Mouse (Mus musculus) lung, postnatal 0 days (tissue): ENCODE measurements around the gene Vav1. TPM values are rescaled to one million over a fixed set of nuclear protein-coding genes. Genes with fewer than 3 reads are reported as not detected.
A peak's percentile ranks its signal among the peaks of the same experiment; 100 is the strongest.

ENCODE experiments used
- ATAC-seq: fragments of 200-750 bp; cut with Nextera tagmentation; 2 replicates; pipeline ENCODE4 v1.8.0; 2017; ENCODE audit warnings: moderate library complexity
- DNase-seq: peaks from one replicate; pipeline ENCODE4 v3.0.0-alpha.2; 2016; ENCODE audit warnings: low spot score
- H3K27ac ChIP-seq: fragments of 300-500 bp; sonication (generic); 2 replicates; pipeline ENCODE4 v1.5.1; 2014; ENCODE audit warnings: antibody characterized with exemption, mild to moderate bottlenecking, low read length, mixed read lengths
- H3K27me3 ChIP-seq: fragments of 300-500 bp; sonication (generic); replicated peaks from 2 replicates; pipeline ENCODE4 v1.6.1; 2014; ENCODE audit warnings: low read length, mixed read lengths; ENCODE audit not compliant: insufficient read depth
- H3K36me3 ChIP-seq: fragments of 300-500 bp; sonication (generic); 2 replicates; pipeline ENCODE4 v1.6.1; 2014; ENCODE audit warnings: low read length, mixed read lengths; ENCODE audit not compliant: insufficient read depth
- H3K4me1 ChIP-seq: fragments of 300-500 bp; sonication (generic); 2 replicates; pipeline ENCODE4 v1.6.1; 2014; ENCODE audit warnings: antibody characterized with exemption, low read depth, low read length, mixed read lengths; ENCODE audit not compliant: insufficient read depth
- H3K4me2 ChIP-seq: fragments of 300-500 bp; sonication (generic); replicated peaks from 2 replicates; pipeline ENCODE4 v1.6.1; 2014; ENCODE audit warnings: low read depth, mild to moderate bottlenecking, low read length, moderate library complexity, mixed read lengths
- H3K4me3 ChIP-seq: fragments of 300-500 bp; sonication (generic); 2 replicates; pipeline ENCODE4 v1.5.1; 2014; ENCODE audit warnings: low read depth, low read length
- H3K9ac ChIP-seq: fragments of 300-500 bp; sonication (generic); replicated peaks from 2 replicates; pipeline ENCODE4 v1.6.1; 2014; ENCODE audit warnings: low read depth, mild to moderate bottlenecking
- H3K9me3 ChIP-seq: fragments of 300-500 bp; sonication (generic); 2 replicates; pipeline ENCODE4 v1.6.1; 2016; ENCODE audit warnings: low read length, mixed read lengths
- CTCF ChIP-seq: IDR thresholded peaks from 2 replicates; pipeline ENCODE4 v1.5.1; 2016; ENCODE audit warnings: antibody characterized with exemption, mild to moderate bottlenecking
- EP300 ChIP-seq: IDR thresholded peaks from 2 replicates; pipeline ENCODE4 v1.6.1; 2016; ENCODE audit warnings: antibody characterized with exemption, mild to moderate bottlenecking, control low read depth
- WGBS: fragments of 180-500 bp; shearing (Covaris S2); extraction: QIAGEN DNeasy Blood & Tissue Kit; methylation state at CpG from one replicate; pipeline ENCODE4 v1.1.7; 2014; 5-methylcytosine and 5-hydroxymethylcytosine counted together
- polyA plus RNA-seq: library from polyadenylated mRNA; unstranded; fragments of >200 nt; fragmentation: Nextera tagmentation; extraction: Ambion mirVana; gene quantifications from 2 replicates; pipeline ENCODE4 v1.2.1, GENCODE M21; 2015

The Vav1 gene
- polyA plus RNA-seq, 1 experiment from 2014 or later = 4.8 TPM

- peaks cover 7% of the 10 kb centered on the region for H3K36me3 ChIP-seq
- no peaks in the 10 kb centered on the region for H3K27me3 ChIP-seq
- TF ChIP-seq CTCF (peak; percentile 39), EP300 (peak; percentile 70)
- ATAC-seq = peak; percentile 91
- H3K9ac ChIP-seq = peak overlapping the region; percentile 65
- no peaks in the 10 kb centered on the region for H3K9me3 ChIP-seq
- 0 out of 2 replicates have a peak, but pooled peaks cover 11% of the 10 kb centered on the region for H3K4me1 ChIP-seq
- peak; percentile 100 for DNase-seq
- WGBS = 1% methylated on average over 46 of the region's 46 CpGs
- H3K4me3 ChIP-seq = peak overlapping the region; percentile 80
- H3K4me2 ChIP-seq = peak overlapping the region; percentile 90
- H3K27ac ChIP-seq = peak overlapping the region; percentile 88
These were observed 31.3 kb upstream of the Vav1 start for GRCm38 (mm10) chr17:57247393-57248200.

- H3K27ac ChIP-seq = peak within 1 kb of the TSS; percentile 88
- DNase-seq = peak; percentile 96
- peak within 1 kb of the TSS; percentile 65 for H3K9ac ChIP-seq
- H3K4me2 ChIP-seq = peak within 1 kb of the TSS; percentile 90
- TF ChIP-seq EP300 (no peak; the same call in 1 of the 2 replicates), CTCF (peak; percentile 91)
- peak; percentile 66 for ATAC-seq
- no peaks in the 10 kb centered on the region for H3K9me3 ChIP-seq
- H3K27me3 ChIP-seq = no peaks in the 10 kb centered on the region
- H3K36me3 ChIP-seq = peaks cover under 1% of the 10 kb centered on the region; the same call in 1 of the 2 replicates
- H3K4me1 ChIP-seq = 0 out of 2 replicates have a peak, but pooled peaks cover 11% of the 10 kb centered on the region
- peak within 1 kb of the TSS; percentile 80 for H3K4me3 ChIP-seq
- under 1% methylated on average over 12 of the region's 12 CpGs for WGBS
These were observed 30.6 kb upstream of the Vav1 start, which contains the start of gene Gpr108 for GRCm38 (mm10) chr17:57248201-57248699. Gene Gpr108 (minus strand): TSS chr17:57248446.

GRCm38 (mm10) chr17:57248771-57249170 is 30.1 kb upstream of the Vav1 start:
- 0 out of 2 replicates have a peak overlapping the region, but pooled peaks have one; percentile 3 for H3K9ac ChIP-seq
- DNase-seq (no peak), ATAC-seq (no peak)
- peak overlapping the region; percentile 88 for H3K27ac ChIP-seq
- H3K9me3 ChIP-seq = no peaks in the 10 kb centered on the region
- peak overlapping the region; percentile 90 for H3K4me2 ChIP-seq
- 0 out of 2 replicates have a peak, but pooled peaks cover 11% of the 10 kb centered on the region for H3K4me1 ChIP-seq
- H3K27me3 ChIP-seq = no peaks in the 10 kb centered on the region
- no peaks in the 10 kb centered on the region for H3K36me3 ChIP-seq
- WGBS = 7% methylated on average over 13 of the region's 13 CpGs
- TF ChIP-seq CTCF = no peak
- TF ChIP-seq EP300 = no peak
- H3K4me3 ChIP-seq = peak overlapping the region; percentile 80

GRCm38 (mm10) chr17:57249186-57250181 is 29.4 kb upstream of the Vav1 start, which contains the start of gene Trip10:
Gene Trip10 (plus strand): TSS chr17:57249455.
- peak; percentile 62 for ATAC-seq
- H3K4me2 ChIP-seq = peak within 1 kb of the TSS; percentile 90
- H3K4me1 ChIP-seq = 0 out of 2 replicates have a peak, but pooled peaks cover 11% of the 10 kb centered on the region
- peak within 1 kb of the TSS; percentile 80 for H3K4me3 ChIP-seq
- peaks cover 3% of the 10 kb centered on the region; the same call in 1 of the 2 replicates for H3K36me3 ChIP-seq
- H3K9me3 ChIP-seq = no peaks in the 10 kb centered on the region
- H3K9ac ChIP-seq = peak within 1 kb of the TSS; percentile 70
- under 1% methylated on average over 39 of the region's 52 CpGs for WGBS
- peak; percentile 95 for DNase-seq
- peak within 1 kb of the TSS; percentile 88 for H3K27ac ChIP-seq
- no peaks in the 10 kb centered on the region for H3K27me3 ChIP-seq
- TF ChIP-seq CTCF = peak; percentile 57
- TF ChIP-seq EP300 = no peak

GRCm38 (mm10) chr17:57250461-57251160 is 28.3 kb upstream of the Vav1 start:
- Histone ChIP-seq H3K27me3 (no peaks in the 10 kb centered on the region), H3K36me3 (peaks cover 15% of the 10 kb centered on the region; the same call in 1 of the 2 replicates), H3K4me1 (0 out of 2 replicates have a peak, but pooled peaks cover 11% of the 10 kb centered on the region), H3K4me2 (peak overlapping the region; percentile 90), H3K27ac (peak overlapping the region; percentile 88), H3K9ac (peak overlapping the region; percentile 70), H3K4me3 (peak overlapping the region; percentile 80), H3K9me3 (no peaks in the 10 kb centered on the region)
- DNase-seq (peak; percentile 72), ATAC-seq (no peak)
- TF ChIP-seq EP300 = no peak
- TF ChIP-seq CTCF = no peak; the same call in 1 of the 2 replicates
- WGBS = 2% methylated on average over 33 of the region's 33 CpGs
